Mouse (Mus musculus) B cell, adult 2 months (primary cell): ENCODE measurements at regions not wholly inside any gene's neighbourhood (a gene's known extent, or its start where the extent isn't known, plus 50 kb on each side); places are given as distances from the start of the nearest gene placed in this dataset.

Experiments used
- DNase-seq, 2 experiments: peaks; one replicate each; pipeline ENCODE4 v3.0.0; 2022

DNA sequence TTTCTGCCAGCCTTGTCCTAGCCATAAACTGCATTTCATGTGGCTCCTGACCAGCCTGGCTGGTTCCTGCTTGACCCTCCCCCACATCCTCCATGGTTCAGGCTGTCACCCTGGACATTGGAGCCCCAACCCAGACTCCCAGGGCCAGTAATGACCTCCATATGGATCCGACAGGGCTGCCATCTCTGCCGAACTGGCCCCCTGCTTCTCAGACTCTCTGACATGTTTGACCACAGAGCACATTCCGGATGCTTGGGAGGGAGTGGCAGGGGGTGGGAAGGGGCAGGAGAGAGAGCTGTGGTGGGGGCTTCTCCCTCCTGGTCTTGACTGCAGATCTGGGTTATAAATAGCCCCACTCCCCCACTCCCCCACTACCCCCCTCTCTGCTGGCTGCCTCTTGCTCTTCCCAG lies 59.0 kb upstream of the Actrt2 start:
- no peak for DNase-seq

GRCm38 (mm10) chr4:154727945-154728344 lies 60.3 kb upstream of the Actrt2 start:
- DNase-seq = no peak

DNA sequence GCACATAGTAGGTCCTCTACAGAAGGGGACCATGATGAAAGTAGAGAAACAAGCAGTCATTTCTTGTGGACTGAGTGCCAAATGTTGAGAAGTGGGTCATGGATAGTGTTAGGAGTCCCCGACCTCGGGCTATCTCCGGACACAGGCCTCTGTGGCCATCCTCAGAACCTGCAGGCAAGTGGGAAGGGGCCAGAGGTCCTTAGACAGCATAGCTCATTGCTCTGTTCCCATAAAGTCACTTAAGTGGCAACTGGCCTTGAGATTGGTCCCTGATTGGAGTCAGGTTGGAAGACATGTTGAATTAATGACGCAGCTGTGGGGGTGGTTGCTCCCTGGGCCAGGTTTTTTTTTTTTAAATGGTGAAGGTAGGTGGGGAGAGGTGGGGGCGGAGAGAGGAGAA lies 63.0 kb upstream of the Actrt2 start:
- no peak for DNase-seq

GRCm38 (mm10) chr4:154731345-154731744 lies 63.7 kb upstream of the Actrt2 start:
- no peak for DNase-seq

DNA sequence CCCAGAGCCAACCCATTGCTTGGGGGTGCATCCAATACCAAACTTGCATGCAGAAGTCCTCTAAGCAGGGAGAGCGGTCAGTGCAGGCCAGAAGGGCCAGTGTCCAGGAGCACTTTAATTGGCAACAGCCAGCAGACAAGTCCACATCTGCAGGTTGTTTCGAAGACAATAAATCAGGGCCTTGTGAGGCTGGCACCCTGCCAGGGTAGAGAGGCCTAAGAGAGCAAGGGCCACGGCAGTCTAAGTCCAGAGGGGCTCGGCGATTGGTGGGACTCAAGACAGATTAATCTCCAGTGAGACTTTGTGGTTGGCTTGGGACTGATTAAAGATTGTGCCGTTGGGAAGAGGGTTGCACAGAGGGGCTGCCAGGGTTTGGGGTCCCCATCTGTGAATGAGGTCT lies 68.4 kb upstream of the Actrt2 start:
- no peak for DNase-seq

- DNase-seq = no peak
Observed at GRCm38 (mm10) chr4:154741123-154741890, 73.6 kb upstream of the Actrt2 start.

GRCm38 (mm10) chr4:154746323-154747005 lies 78.8 kb upstream of the Actrt2 start:
- DNase-seq = no peak

- DNase-seq = no peak
Observed at GRCm38 (mm10) chr4:154747006-154747343, 79.3 kb upstream of the Actrt2 start.

DNA sequence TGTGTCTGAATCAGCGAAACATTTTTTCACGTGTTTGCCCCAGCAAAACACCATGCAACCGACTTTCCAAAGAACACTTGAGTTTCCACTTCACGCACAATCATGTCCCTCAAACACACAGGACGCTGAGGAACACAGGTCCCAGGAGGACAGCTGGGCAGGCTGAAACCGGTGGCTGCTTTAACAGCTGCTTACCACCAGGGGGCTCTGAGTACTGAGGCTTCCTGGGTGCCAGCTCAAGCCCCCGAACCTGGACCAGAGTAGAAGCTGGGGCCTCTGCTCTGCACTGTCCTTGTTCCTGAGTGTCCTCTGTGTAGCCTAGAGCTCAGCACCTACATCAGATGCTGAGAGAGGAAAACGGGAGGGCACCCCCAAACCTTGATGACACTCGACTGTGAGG lies 81.5 kb upstream of the Actrt2 start:
- DNase-seq = peak; percentile 36

DNA sequence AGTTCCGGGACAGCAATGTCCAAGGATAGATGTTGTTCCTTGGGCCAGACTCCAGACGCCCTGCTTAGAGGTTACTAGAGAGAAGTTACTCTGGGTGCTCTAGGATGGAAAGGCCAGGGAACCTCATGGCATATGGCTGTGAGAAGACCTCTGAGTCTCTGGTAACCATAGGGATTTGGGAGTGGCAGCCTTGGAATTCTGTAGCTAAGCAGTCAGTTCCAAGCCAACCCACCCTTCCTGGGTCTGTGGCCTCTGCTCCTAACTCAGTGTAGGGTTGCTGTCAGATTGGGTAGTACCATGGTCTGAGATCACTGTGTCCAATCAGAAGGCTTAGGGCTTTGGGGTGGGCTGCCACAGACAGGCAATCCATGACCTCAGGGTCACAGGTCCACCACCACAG lies 82.3 kb upstream of the Actrt2 start:
- DNase-seq = no peak

GRCm38 (mm10) chr4:154750440-154751107 lies 82.9 kb upstream of the Actrt2 start:
- DNase-seq = no peak

DNA sequence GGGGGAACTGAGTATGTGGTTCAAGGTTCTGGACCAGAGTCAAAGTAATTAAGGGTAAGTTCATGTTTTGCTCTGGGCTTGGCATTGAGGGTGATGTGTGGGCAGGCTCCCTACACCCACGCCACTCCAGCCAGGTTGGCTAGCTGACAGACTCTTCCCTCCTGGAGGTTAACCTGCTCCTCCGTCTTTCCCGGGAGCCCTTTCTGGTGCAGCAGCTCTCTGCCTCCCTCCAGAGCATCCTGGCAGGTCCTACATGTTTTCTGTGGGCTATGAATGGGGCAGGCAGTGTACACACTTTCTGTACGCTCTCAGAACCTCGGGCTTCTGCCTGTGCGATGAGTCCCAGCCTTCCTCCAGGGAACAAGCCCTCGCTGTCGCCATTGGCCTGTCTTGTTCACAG lies 82.8 kb upstream of the Ttc34 start:
- no peak for DNase-seq

DNA sequence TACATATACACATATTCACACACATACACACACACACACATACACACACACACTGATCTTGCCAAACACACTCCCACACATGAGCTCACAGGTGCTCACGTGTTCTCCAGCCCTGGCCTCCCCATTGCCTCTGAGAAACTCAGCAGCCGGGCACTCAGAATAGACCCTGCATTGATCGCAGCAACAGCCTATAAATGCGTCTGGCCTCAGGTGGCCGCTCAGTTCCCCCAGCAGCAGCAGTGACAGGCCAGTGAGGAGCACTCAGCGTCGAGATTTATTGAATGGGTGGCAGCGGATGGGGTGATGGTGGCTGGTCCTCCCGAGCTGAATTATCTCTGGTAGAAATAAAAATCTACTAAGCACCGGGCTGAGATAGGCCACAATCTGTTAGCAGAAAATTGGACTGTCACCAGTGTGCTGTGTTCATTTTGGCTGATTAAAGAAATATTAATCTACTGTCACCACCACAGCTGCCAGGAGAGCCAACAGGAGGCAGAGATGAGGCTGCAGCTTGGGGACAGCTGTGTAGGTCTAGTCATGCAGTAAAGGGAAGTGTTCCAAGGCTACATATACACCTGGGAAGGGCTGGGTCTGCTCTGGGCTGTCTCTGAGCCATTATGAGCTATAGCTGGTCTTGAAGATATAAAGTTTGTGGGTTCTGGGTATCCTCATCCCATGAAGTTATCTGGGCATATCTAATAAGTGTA lies 80.4 kb upstream of the Ttc34 start:
- DNase-seq = no peak

- no peak for DNase-seq
Observed at GRCm38 (mm10) chr4:154759881-154760280, 77.4 kb upstream of the Ttc34 start.

GRCm38 (mm10) chr4:154764238-154764637 lies 73.0 kb upstream of the Ttc34 start:
- DNase-seq = no peak

GRCm38 (mm10) chr4:154766158-154766557 lies 71.1 kb upstream of the Ttc34 start:
- DNase-seq = no peak

DNA sequence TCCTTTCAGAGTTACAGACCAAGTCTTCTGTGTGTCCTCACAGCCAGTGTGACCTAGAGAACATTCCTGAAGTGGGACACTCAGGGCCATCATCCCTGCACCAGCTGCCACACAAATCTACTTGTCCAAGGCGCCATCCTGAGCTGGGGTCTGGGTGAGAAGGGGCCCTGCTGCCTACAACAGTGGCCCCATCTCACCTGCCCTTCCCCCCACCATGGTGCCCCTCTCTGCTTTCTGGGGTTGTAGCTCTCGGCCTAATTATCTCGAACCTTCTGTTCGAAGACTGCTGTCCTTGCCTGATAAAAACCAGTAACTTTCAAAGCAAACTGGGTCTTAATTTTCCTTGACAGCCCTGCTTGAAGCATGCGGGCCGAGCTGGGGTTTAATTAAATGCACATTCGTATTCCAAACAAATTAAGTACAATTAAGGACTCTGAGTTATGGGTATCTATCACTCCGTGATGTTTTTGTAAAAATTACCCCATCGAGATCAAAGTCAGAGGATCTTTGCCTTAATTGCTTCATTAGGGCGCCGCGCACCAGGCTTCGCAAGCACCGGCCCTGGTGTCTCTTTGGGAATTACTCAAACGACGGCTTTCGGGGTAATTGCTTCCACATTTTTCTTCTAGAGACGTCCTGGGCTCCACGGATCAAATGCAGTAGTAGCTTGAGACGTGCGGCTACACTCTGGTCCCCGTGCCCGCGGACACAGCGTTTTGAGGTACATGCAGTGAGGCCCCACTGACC lies 65.8 kb upstream of the Ttc34 start:
- no peak for DNase-seq

DNA sequence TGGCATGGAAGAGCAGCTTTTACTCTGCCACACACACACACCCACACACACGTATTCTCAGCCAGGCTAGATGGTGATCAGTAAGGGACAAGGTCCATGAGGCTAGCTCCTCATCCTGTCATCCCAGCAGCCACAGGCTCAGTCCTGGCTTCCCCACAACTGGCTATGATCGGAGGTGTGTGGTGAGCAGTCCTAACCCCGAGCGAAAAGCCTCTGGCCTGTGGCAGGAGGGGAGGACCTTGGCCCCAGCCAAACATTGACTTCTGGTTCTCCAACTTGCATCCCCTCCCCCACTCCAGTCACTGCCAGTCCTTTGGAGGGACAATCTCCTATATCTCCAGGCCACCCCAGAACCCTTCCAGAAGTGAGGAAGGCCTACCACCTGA lies 65.2 kb upstream of the Ttc34 start:
- no peak for DNase-seq

DNA sequence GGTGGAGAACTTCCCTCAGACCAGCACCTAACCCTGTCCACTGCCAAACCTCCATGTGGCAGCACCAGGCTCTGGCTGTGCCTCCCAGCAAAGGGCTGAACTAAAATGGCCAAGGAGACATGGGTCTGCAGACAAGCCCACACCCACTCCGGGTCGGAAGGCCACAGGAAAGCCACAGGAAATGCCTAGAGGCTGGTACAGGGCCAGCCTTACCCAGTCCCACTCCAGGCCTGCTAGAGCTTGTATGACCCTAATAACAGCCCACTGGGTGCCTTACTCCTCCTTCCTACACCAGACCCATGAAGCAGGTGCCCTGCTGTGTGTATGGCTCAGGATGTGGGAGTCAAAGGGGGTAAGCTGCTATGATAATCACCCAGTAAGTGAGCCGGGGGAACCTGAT lies 63.4 kb upstream of the Ttc34 start:
- DNase-seq = no peak

- DNase-seq = no peak
Observed at GRCm38 (mm10) chr4:154774332-154774731, 62.9 kb upstream of the Ttc34 start.

- DNase-seq = no peak
Observed at GRCm38 (mm10) chr4:154778818-154779217, 58.4 kb upstream of the Ttc34 start.

DNA sequence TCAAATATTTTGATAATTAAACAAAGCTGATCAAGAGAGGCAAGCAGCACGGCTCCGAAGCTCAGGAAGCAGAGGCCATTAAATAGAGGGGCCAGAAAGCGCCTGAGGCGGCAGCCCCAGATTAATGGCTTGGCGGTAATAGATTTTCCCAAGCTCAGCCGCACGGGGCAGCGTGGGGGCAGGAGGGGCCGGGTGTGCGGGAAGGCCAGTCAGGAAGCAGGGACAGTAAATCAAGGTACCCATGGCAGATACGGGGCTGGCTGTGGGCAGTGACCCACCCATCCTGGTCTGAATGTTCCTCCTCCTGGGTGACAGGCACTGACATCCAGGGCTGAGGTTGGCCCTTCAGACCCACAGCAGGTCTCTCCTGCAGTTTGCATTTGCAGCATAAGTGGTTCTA lies 55.9 kb upstream of the Ttc34 start:
- no peak for DNase-seq

GRCm38 (mm10) chr4:154782291-154782690 lies 55.0 kb upstream of the Ttc34 start:
- DNase-seq = no peak
